Mouse (Mus musculus) ZHBTc4 (cell line): Measurements from ENCODE around the gene Rbm4b.
"Not testable (repeated sequence)": the region's sequence is repeated elsewhere in the genome, so short reads cannot be mapped to it uniquely, and the experiment has no call there.

Experiments used
- DNase-seq: peaks from one replicate; pipeline ENCODE4 v3.0.0-alpha.2; 2011; ENCODE audit warnings: low read depth, low spot score

The Rbm4b gene

DNA sequence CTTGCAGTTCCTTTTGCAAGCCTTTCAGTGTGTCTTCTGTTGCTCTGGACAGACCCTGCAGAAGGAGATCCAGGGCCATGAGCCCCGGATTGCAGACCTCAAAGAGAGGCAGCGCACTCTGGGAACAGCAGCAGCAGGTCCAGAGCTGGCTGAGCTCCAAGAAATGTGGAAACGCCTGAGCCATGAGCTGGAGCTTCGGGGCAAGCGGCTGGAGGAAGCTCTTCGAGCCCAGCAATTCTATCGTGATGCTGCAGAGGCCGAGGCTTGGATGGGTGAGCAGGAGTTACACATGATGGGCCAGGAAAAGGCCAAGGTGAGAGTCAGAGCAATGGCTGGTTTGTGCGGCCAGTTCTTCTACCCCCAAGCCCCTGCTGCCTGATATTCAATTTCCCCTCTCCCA is 11.2 kb upstream of the Rbm4b start:
- DNase-seq: no peak

GRCm38 (mm10) chr19:4745681-4746080 is 10.6 kb upstream of the Rbm4b start:
- DNase-seq: no peak

GRCm38 (mm10) chr19:4746611-4747010 is 9.7 kb upstream of the Rbm4b start:
- no peak for DNase-seq

DNA sequence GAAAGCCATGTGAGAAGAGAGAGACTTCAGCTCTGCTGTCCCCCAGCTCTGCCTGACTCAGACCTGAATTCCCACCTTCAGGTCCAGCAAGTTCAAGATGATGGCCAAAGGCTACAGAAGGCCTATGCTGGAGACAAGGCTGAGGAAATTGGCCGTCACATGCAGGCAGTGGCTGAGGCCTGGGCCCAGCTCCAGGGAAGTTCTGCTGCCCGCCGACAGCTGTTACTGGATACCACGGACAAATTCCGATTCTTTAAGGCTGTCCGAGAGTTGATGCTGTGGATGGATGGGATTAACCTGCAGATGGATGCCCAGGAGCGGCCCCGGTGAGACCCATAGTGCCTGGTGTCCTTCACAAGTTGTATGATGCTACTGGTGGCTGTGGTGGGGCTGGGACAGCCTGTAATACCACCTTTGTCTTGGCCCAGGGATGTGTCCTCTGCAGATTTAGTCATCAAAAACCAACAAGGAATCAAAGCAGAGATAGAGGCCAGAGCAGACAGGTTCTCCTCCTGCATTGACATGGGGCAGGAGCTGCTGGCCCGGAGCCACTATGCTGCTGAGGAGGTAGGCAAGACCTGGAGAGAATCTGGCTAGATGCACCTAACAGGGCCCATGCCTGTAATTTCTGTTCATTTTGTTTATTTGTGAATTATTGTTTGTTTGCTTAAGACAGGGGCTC is 8.5 kb upstream of the Rbm4b start:
- DNase-seq: no peak

- peak; percentile 44 for DNase-seq
Observed at GRCm38 (mm10) chr19:4748493-4748892, 7.8 kb upstream of the Rbm4b start.

DNA sequence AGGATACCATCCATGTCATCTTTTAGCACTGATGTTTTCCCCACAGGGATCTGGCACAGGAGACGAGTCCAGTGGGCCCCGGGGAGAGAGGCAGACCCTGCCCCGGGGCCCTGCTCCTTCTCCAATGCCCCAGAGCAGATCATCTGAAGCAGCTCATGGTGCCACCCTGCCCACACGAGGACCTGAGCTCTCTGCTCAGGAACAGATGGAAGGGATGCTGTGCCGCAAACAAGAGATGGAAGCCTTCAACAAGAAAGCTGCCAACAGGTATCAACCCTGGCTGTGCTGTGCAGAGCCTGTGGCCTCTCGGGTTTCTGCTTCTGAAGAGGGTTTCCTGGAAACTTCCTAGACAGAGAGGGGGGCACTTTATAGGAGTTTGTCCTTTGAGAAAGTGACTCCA is 6.3 kb upstream of the Rbm4b start:
- no peak for DNase-seq

GRCm38 (mm10) chr19:4755565-4756192 is 618 bp upstream of the Rbm4b start:
- DNase-seq: peak; percentile 94

- no peak for DNase-seq
Observed at GRCm38 (mm10) chr19:4756921-4757320, 624 bp downstream of the Rbm4b start.

DNA sequence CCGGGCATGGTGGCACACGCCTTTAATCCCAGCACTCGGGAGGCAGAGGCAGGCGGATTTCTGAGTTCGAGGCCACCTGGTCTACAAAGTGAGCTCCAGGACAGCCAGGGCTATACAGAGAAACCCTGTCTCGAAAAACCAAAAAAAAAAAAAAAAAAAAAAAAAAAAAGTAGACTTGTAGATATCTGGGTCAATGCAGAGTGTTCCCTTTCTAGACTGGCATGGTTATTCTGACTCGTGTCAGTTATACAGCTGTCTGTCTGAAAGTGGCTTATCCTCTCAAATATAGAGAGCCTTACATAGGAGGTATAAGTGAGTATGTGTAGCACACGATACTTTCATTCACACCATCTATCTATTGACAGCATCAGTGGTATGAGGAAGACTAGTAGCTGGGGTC is 4.2 kb downstream of the Rbm4b start:
- not testable (repeated sequence) for DNase-seq

DNA sequence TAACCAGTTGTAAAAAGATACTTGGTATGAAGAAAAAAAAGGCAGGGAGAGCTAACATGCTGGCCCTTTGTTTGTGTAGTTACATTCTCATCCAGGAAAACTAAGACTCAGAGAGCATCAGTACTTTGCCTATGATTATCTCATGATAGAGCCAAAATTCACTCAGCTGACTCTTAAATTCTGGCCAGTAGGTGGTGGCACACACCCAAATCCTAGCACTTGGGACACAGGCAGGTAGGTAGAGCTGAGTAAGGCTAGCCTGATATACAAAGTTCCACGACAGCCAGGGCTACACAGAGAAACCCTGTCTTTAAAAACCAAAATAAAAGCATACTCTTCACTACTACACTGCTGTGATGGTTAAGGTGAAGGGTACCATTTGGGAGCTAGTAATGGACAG is 6.6 kb downstream of the Rbm4b start:
- peak; percentile 43 for DNase-seq

- no peak for DNase-seq
Observed at GRCm38 (mm10) chr19:4767507-4768148, 11.3 kb downstream of the Rbm4b start.

DNA sequence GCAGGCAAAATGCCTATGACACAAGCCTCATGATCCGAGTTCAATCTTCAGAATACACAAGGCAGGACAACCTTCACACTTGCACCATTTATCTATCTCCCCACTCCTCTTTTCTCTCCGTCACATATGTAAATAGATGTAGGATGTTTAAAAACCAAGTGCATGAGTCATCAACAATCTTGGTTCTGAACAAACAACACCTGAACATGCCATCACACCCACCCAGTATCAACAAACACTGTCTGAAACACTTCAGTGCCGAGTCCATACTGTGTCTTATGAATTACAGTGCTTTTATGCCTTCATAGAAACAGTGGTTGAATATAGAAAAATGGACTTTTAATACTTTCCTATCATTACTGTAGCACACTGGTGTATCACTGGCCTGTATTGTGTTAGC is 16.5 kb downstream of the Rbm4b start:
- DNase-seq: no peak

DNA sequence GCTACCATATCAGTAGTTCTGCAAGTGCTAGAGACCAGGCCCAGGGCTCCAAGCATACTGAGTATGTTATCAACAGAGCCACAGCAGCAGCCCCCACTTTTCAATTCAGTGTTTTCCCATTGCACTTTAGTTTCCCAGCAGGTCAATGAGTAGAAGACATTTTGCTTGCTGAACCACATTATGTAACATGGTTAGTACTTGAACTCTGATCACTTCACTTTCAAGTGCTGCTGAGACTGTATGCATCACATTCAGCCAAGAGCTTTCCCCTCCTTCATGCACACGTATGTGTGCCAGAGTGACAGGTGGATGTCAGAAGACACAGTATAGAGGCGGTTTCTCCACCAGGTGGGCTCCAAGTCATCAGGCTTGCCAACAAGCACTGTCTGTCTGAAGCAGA is 26.6 kb downstream of the Rbm4b start:
- no peak for DNase-seq

DNA sequence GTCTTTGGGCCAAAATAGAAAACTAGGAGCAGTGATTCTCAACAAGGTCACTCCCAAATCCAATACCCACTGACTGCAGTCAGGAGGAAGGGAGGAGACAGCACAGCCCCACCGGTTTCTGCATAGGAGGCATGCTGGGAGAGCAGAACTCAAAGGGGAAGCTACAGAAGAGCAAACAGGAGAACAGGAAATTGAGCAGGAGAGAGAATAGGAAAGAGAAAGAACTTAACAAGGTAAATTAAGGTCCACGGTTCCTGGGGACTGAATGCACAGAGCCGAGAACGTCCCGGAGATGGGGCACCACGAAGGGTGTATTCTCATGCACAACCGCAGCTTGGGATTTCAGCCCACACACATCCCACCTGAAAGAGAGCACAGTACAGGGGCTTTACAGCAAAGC is 28.9 kb downstream of the Rbm4b start:
- DNase-seq: peak; percentile 51

DNA sequence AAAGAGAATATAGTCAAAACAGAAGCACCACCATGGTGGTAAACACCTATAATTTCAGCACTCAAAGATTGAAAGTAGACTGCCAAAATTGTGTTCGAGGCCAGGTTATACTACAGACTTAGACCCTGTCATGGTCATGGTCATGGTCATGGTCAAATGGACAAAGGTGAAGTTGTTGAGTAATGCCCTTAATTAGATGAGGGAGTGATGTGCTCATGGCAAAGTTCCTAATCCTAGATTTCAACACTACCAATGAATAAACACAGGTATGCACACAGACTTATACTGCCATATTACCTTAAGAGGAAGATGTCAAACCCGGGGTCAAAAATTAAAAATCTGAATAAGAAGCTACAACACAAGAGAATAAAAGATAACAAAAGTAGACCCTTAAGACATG is 30.0 kb downstream of the Rbm4b start:
- DNase-seq: no peak

GRCm38 (mm10) chr19:4793281-4793830 is 37.1 kb downstream of the Rbm4b start:
- peak; percentile 54 for DNase-seq

- peak; percentile 99 for DNase-seq
Observed at GRCm38 (mm10) chr19:4793831-4794422, 37.6 kb downstream of the Rbm4b start, which contains the start of gene Rbm4. Gene Rbm4 (minus strand): TSS chr19:4793901.

- DNase-seq: no peak
Observed at GRCm38 (mm10) chr19:4795929-4796328, 39.6 kb downstream of the Rbm4b start.

DNA sequence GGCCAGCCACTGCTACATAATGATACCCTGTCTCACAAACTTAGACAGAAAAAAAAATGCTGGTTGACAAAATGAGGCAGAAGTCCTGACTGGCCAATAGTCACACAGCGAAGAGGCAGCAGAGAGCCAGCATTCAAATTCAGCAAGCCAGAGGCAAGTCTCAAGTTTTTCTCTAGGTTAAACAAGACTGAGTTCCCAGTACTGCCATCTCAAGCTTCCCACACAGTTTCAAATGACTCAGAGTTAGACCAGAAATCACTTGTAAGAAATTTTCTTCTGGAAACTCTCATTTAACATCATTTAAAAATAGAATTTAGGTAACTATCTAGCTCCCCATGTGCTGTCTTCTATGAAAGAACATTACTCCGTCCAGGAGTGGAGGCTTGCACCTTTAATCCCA is 41.5 kb downstream of the Rbm4b start:
- DNase-seq: no peak

- DNase-seq: peak; percentile 57
Observed at GRCm38 (mm10) chr19:4799083-4799482, 42.8 kb downstream of the Rbm4b start.

- no peak for DNase-seq
Observed at GRCm38 (mm10) chr19:4802691-4803091, 46.4 kb downstream of the Rbm4b start.

GRCm38 (mm10) chr19:4803283-4803682 is 47.0 kb downstream of the Rbm4b start:
- peak; percentile 71 for DNase-seq
